Mouse (Mus musculus) stomach, embryonic 14.5 days (tissue): ENCODE results near the gene Rhot2. TPM values are rescaled to one million over a fixed set of nuclear protein-coding genes. Genes with fewer than 3 reads are reported as not detected.
A peak's percentile ranks its signal among the peaks of the same experiment; 100 is the strongest.

Experiments
- ATAC-seq: fragments of 200-750 bp; cut with Nextera tagmentation; 2 replicates; pipeline ENCODE4 v1.8.0; 2017; ENCODE audit warnings: low read depth, moderate TSS enrichment; ENCODE audit not compliant: insufficient number of reproducible peaks, insufficient read depth, low FRiP score
- H3K27ac ChIP-seq: fragments of 300-500 bp; sonication (generic); 2 replicates; pipeline ENCODE4 v1.5.1; 2014; ENCODE audit warnings: mild to moderate bottlenecking, low read length, moderate library complexity, mixed read lengths
- H3K27me3 ChIP-seq: fragments of 300-500 bp; sonication (generic); 2 replicates; pipeline ENCODE4 v1.6.1; 2014; ENCODE audit warnings: low read length, control low read depth, mixed read lengths; ENCODE audit not compliant: control insufficient read depth, insufficient read depth
- H3K36me3 ChIP-seq: fragments of 300-500 bp; sonication (generic); 2 replicates; pipeline ENCODE4 v1.6.1; 2014; ENCODE audit warnings: mild to moderate bottlenecking, control low read depth, low read length, moderate library complexity, mixed read lengths; ENCODE audit not compliant: control insufficient read depth, insufficient read depth
- H3K4me1 ChIP-seq: fragments of 300-500 bp; sonication (generic); 2 replicates; pipeline ENCODE4 v1.6.1; 2014; ENCODE audit warnings: low read length, control low read depth, mixed read lengths; ENCODE audit not compliant: control insufficient read depth, insufficient read depth
- H3K4me2 ChIP-seq: fragments of 300-500 bp; sonication (generic); replicated peaks from 2 replicates; pipeline ENCODE4 v1.6.1; 2014; ENCODE audit warnings: low read depth, low read length, control low read depth
- H3K4me3 ChIP-seq: fragments of 300-500 bp; sonication (generic); 2 replicates; pipeline ENCODE4 v1.5.1; 2014; ENCODE audit warnings: low read depth, low read length, control low read depth
- H3K9ac ChIP-seq: fragments of 300-500 bp; sonication (generic); replicated peaks from 2 replicates; pipeline ENCODE4 v1.6.1; 2014; ENCODE audit warnings: low read depth, mild to moderate bottlenecking, control low read depth, low read length, moderate library complexity, mixed read lengths
- H3K9me3 ChIP-seq: fragments of 300-500 bp; sonication (generic); 2 replicates; pipeline ENCODE4 v1.6.1; 2016; ENCODE audit warnings: low read depth, low read length, control low read depth; ENCODE audit not compliant: control insufficient read depth
- WGBS: fragments of 180-500 bp; shearing (Covaris S2); extraction: QIAGEN DNeasy Blood & Tissue Kit; methylation state at CpG from one replicate; pipeline ENCODE4 v1.1.7; 2014; 5-methylcytosine and 5-hydroxymethylcytosine counted together
- polyA plus RNA-seq: library from polyadenylated mRNA; unstranded; fragments of >200 nt; fragmentation: Nextera tagmentation; extraction: Ambion mirVana; gene quantifications from 2 replicates; pipeline ENCODE4 v1.2.1, GENCODE M21; 2014

The Rhot2 gene
- polyA plus RNA-seq, 1 experiment from 2014 or later, result 11.2 TPM

DNA sequence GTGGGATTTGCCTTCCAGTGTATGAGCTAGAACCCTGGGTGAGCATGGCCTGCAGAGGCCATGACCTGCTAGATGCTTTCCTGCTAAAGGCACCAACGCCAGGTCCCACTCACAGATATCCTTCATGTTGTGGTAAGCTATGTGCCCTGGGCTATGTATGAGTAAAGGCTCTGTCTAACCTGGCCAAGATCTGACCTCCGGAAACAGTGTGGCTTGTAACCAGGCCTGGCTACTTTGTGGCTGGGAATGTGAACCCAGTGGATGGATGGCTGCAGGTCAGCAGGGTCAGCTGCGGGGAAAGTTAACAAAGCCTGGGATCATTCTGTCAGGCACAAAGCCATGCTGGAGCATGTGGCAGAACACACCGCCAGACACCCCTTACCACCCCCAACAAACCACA, 37.0 kb upstream of the Rhot2 start:
- Histone ChIP-seq H3K36me3 (peaks cover 36% of the 10 kb centered on the region), H3K27me3 (no peaks in the 10 kb centered on the region), H3K4me2 (no peak overlapping the region), H3K27ac (no peak overlapping the region), H3K9ac (no peak overlapping the region), H3K4me3 (no peak overlapping the region), H3K9me3 (no peaks in the 10 kb centered on the region), H3K4me1 (no peaks in the 10 kb centered on the region)
- WGBS, result 31% methylated on average over 4 of the region's 4 CpGs
- ATAC-seq, result no peak

DNA sequence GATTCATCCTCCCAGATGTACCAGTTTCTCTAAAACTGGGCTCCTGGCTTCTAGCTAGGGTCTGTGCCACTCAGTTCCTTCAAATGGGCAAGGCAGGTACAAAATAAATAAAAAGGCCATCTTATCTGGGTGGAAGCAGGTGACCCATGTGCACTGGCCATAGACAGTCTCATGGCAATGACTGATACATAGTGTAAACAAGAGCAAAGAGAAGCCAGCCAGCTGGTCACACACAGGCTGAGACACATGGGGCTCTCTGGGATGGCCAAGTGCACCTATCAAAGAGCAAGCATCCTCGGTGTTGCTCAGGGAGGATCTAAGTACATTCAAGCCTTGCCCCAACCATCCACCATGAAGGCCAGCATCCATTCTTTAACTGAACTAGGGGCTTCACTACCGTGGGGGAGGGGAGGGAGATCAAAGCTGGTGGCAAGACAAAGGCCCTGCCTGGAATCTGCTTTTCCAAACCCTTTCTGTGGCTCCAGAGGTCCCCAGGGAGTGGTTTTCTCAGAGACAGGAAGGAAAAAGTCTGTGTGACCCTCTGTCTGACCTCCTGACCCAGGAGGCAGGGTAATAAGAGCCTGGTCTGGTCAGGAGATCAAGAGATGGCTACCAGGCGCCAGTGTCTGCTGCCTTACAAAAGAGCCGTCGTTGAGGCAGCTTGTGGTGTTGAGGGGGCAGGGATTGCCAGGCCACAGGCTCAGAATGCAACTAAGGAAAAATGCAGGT, 36.4 kb upstream of the Rhot2 start:
- Histone ChIP-seq H3K9ac (no peak overlapping the region), H3K4me1 (peaks cover 6% of the 10 kb centered on the region; the same call in 1 of the 2 replicates), H3K36me3 (peaks cover 36% of the 10 kb centered on the region), H3K27me3 (no peaks in the 10 kb centered on the region), H3K4me3 (no peak overlapping the region), H3K27ac (no peak overlapping the region), H3K4me2 (no peak overlapping the region), H3K9me3 (no peaks in the 10 kb centered on the region)
- ATAC-seq, result no peak
- 15% methylated on average over 5 of the region's 5 CpGs for WGBS

DNA sequence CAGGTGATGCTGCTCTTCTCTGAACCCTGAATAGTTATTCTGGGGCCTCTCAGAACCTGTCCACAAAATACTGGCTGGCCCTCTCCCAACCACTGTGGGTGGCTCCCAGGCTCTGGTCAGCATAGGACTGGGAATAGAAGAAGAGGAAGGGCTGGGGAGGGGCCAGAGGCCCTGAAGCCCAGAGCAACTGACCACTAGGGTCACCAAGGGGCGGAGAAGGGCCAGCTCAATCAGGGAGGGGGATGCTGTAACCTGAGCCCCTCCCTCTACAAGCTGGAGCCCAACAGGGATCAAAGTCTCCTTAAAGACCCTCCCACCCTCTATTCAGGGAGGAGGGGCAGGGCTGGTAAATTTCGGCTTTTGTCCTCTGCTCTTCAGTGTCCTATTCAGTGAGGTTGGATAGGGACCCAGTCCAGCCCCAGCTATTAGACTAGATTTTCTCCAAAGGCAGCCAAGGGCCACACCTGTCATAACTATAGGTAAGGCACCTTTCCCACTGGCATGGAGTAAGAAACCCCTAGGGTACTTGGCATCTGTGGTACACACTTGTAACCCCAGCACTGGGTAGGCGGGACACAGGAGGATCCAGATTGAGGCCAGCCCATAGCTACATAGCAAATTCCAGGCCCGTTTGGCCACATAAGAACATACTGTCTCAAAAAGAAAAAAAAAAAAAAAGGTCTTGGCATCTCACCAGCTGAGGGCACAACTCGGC, 35.7 kb upstream of the Rhot2 start, which contains the start of gene Wfikkn1:
Gene Wfikkn1 (minus strand): TSS at position 663 of the 715 bp plus-strand sequence.
- Histone ChIP-seq H3K4me3 (no peak within 1 kb of the TSS), H3K27me3 (no peaks in the 10 kb centered on the region), H3K27ac (no peak within 1 kb of the TSS), H3K9ac (0 out of 2 replicates have a peak within 1 kb of the TSS, but pooled peaks have one; percentile 1), H3K4me2 (no peak within 1 kb of the TSS), H3K9me3 (no peaks in the 10 kb centered on the region), H3K36me3 (peaks cover 36% of the 10 kb centered on the region), H3K4me1 (peaks cover 9% of the 10 kb centered on the region; the same call in 1 of the 2 replicates)
- WGBS, result 31% methylated on average over 5 of the region's 5 CpGs
- ATAC-seq, result no peak

DNA sequence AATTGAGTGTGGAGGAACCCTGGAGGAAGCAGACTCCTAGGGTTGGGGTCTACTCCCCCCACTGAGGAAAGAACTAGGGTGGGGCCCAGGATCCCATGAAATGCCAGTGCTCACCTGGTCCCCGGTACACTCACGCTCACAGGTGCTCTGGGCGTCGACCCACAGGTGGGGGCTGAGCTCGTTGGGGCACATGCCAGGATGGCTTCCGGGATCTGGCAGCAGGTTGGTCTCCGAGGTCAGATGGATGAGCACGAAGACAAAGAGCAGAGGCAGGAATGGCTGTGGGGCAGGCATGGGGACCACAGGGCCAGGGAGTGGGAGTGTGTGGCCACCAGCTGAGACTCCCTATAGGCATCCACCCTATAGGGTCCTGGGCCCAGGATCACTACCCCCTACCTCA, 35.1 kb upstream of the Rhot2 start:
- no peak overlapping the region for H3K4me2 ChIP-seq
- no peak for ATAC-seq
- H3K36me3 ChIP-seq, result peaks cover 36% of the 10 kb centered on the region
- H3K4me1 ChIP-seq, result peaks cover 9% of the 10 kb centered on the region; the same call in 1 of the 2 replicates
- no peaks in the 10 kb centered on the region for H3K9me3 ChIP-seq
- WGBS, result 65% methylated on average over 8 of the region's 8 CpGs
- no peaks in the 10 kb centered on the region for H3K27me3 ChIP-seq
- H3K4me3 ChIP-seq, result no peak overlapping the region
- H3K9ac ChIP-seq, result no peak overlapping the region
- H3K27ac ChIP-seq, result no peak overlapping the region

DNA sequence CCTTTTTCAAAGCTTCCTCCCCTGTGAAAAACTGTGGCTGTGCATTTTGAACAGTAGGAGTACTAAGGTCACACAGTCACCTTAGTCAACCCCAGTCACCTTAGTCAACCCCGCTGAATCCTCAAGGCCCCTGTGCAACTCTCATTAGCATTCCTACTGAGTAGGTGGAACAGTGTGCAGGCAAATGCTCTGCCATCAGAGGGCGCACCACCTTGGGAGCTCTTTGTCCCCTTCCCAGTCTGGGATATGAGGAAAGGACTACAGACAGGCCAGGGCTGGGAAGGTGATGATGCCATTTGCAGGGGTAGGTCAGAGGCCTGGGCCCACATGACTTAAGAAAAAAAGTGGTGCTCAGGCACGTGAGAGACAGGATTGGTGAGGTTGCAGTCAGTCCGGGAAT, 34.6 kb upstream of the Rhot2 start:
- Histone ChIP-seq H3K4me3 (no peak overlapping the region), H3K4me2 (no peak overlapping the region), H3K9me3 (no peaks in the 10 kb centered on the region), H3K4me1 (peaks cover 9% of the 10 kb centered on the region; the same call in 1 of the 2 replicates), H3K9ac (no peak overlapping the region), H3K36me3 (peaks cover 36% of the 10 kb centered on the region), H3K27me3 (no peaks in the 10 kb centered on the region), H3K27ac (no peak overlapping the region)
- 61% methylated on average over 4 of the region's 4 CpGs for WGBS
- ATAC-seq, result no peak

DNA sequence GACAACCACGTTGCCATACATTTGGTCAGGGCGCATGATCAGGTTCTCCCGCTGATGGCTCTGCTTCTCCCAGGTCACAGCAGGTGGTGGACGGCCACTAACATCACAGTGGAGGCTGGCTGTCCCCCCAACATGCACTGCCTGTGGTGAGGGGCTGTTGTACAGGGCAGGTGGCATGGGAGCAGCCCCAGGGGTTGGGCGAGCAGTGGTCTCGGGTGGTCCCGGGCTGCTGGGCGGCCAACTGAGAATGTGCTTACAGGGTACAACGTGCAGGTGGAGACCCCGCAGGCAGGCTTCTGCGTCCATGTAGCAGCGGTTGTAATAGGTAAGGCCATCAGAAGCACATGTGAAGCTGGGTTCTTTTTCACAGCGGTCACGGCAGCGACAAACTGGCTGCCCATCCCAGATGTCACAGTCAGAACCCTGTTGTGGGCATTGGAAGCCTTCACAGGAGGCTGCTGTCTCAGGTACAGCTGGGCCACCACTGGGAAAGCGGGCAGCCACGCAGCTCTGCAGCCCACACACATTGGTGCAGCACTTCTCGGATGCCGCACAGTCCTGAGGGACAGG, 34.0 kb upstream of the Rhot2 start:
- Histone ChIP-seq H3K36me3 (peaks cover 30% of the 10 kb centered on the region), H3K9me3 (no peaks in the 10 kb centered on the region), H3K4me2 (no peak overlapping the region), H3K27ac (no peak overlapping the region), H3K9ac (no peak overlapping the region), H3K4me1 (peaks cover 9% of the 10 kb centered on the region; the same call in 1 of the 2 replicates), H3K27me3 (no peaks in the 10 kb centered on the region), H3K4me3 (no peak overlapping the region)
- WGBS, result 89% methylated on average over 19 of the region's 19 CpGs
- ATAC-seq, result no peak

DNA sequence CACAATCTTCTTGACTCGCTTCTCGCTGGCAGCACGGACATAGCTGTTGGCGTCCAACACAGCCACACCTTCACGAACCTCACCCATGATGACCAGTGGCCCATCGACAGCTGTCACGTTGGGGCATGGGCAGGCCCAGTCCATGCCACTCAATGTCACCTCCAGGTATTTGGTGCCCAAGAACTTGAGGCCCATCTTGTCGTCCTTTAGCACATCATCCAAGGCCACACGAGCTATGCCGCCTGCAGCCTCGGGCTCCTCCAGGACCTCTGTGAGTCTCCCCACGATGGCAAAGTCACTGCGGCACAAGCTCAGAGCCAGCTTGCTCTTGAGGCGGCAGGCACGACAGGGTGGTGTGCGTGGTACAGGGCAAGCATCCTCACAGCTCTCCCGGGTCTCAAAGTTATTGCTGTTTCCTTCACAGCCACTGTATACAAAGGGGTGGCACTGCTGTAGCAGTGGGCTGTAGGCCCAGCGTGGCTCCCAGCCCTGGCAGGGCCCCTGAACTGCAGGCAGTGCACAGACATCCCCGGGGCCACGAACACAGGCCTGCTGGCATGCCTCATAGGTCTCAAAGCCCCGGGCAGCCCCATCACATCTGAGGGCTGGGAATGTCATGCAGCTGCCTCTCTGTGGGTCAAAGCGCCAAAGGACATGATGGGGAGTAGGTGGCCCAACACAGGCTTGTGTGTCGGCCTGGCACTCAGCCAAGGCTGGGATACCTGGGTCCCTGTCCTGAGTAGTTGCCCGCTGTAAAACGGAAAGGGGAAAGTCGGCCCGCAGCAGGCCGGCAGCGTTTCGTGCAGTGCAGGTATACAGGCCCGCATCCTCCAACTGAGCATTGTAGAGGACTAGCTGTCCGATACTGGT, 33.3 kb upstream of the Rhot2 start:
- Histone ChIP-seq H3K9me3 (no peaks in the 10 kb centered on the region), H3K4me3 (no peak overlapping the region), H3K27ac (no peak overlapping the region), H3K27me3 (no peaks in the 10 kb centered on the region), H3K4me1 (peaks cover 9% of the 10 kb centered on the region; the same call in 1 of the 2 replicates), H3K4me2 (no peak overlapping the region), H3K9ac (no peak overlapping the region), H3K36me3 (peaks cover 24% of the 10 kb centered on the region)
- WGBS, result 94% methylated on average over 32 of the region's 32 CpGs
- no peak for ATAC-seq

DNA sequence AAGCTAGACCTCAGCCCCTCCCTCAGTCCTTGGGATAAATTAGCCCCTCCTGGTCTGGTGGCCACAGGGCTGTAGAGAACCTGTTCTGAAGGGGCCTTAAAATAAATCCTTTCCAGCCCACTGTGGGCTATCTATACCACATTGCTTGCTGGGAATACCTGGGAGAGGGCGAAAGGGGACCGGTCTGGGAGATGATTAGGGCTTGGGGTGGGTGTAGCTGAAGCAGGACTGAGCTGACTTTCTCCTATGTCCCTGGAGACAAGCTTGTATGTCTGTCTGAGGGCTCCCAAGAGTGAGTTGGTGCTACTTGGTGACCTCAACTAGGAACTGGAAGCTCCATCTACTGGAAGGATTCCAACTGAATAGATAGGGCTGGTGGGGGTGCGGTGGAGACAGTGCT, 32.4 kb upstream of the Rhot2 start:
- WGBS, result 92% methylated on average over 3 of the region's 3 CpGs
- Histone ChIP-seq H3K4me1 (peaks cover 9% of the 10 kb centered on the region; the same call in 1 of the 2 replicates), H3K36me3 (peaks cover 19% of the 10 kb centered on the region), H3K27me3 (no peaks in the 10 kb centered on the region), H3K27ac (no peak overlapping the region), H3K4me3 (no peak overlapping the region), H3K9me3 (no peaks in the 10 kb centered on the region), H3K9ac (no peak overlapping the region), H3K4me2 (no peak overlapping the region)
- no peak for ATAC-seq
